Mouse (Mus musculus) brain, adult 2 months (tissue): ENCODE measurements around the gene Ilk.
"Not testable (repeated sequence)": the region's sequence is repeated elsewhere in the genome, so short reads cannot be mapped to it uniquely, and the experiment has no call there.

Source experiments
- DNase-seq: peaks from one replicate; pipeline ENCODE4 v3.0.0; 2011; ENCODE audit warnings: low read depth, low spot score

The Ilk gene

GRCm38 (mm10) chr7:105736264-105736901 is at the start of gene Ilk:
Gene Ilk, plus strand, starts transcription at chr7:105736592.
- DNase-seq: peak; percentile 98

GRCm38 (mm10) chr7:105690875-105691274 is 45.5 kb upstream of the Ilk start:
- no peak for DNase-seq

GRCm38 (mm10) chr7:105703184-105703583 is 33.2 kb upstream of the Ilk start:
- peak; percentile 76 for DNase-seq

- DNase-seq: peak; percentile 59
These were observed 32.6 kb upstream of the Ilk start for GRCm38 (mm10) chr7:105703816-105704215.

GRCm38 (mm10) chr7:105708733-105709132 is 27.7 kb upstream of the Ilk start:
- DNase-seq: no peak

- DNase-seq: no peak
These were observed 21.0 kb upstream of the Ilk start for GRCm38 (mm10) chr7:105715366-105715765.

GRCm38 (mm10) chr7:105721916-105722315 is 14.5 kb upstream of the Ilk start:
- DNase-seq: peak; percentile 31

- peak; percentile 89 for DNase-seq
These were observed 10.0 kb upstream of the Ilk start for GRCm38 (mm10) chr7:105726144-105726979.

- no peak for DNase-seq
These were observed 9.4 kb upstream of the Ilk start for GRCm38 (mm10) chr7:105726980-105727325.

GRCm38 (mm10) chr7:105728701-105729428 is 7.5 kb upstream of the Ilk start:
- DNase-seq: peak; percentile 80

GRCm38 (mm10) chr7:105733836-105734235 is 2.6 kb upstream of the Ilk start:
- DNase-seq: no peak

GRCm38 (mm10) chr7:105734826-105735225 is 1.6 kb upstream of the Ilk start:
- no peak for DNase-seq

GRCm38 (mm10) chr7:105735464-105735863 is 928 bp upstream of the Ilk start:
- DNase-seq: not testable (repeated sequence)

- peak; percentile 43 for DNase-seq
These were observed 624 bp downstream of the Ilk start, which contains the start of gene Rrp8 for GRCm38 (mm10) chr7:105736911-105737521. Gene Rrp8, minus strand, starts transcription at chr7:105737385.

- no peak for DNase-seq
These were observed 1.3 kb downstream of the Ilk start for GRCm38 (mm10) chr7:105737648-105738047.

- DNase-seq: no peak
These were observed 1.9 kb downstream of the Ilk start for GRCm38 (mm10) chr7:105738286-105738685.

GRCm38 (mm10) chr7:105738948-105739347 is 2.6 kb downstream of the Ilk start:
- DNase-seq: no peak

GRCm38 (mm10) chr7:105740089-105740795 is 3.9 kb downstream of the Ilk start:
- no peak for DNase-seq

GRCm38 (mm10) chr7:105740851-105741250 is 4.5 kb downstream of the Ilk start:
- DNase-seq: no peak

- DNase-seq: no peak
These were observed 5.6 kb downstream of the Ilk start for GRCm38 (mm10) chr7:105741978-105742377.

- not testable (repeated sequence) for DNase-seq
These were observed 6.3 kb downstream of the Ilk start for GRCm38 (mm10) chr7:105742539-105743215.
